Mouse (Mus musculus): ENCODE measurements around the gene Abca2.

Gene Abca2

GRCm38 (mm10) chr2:25492988-25493387 lies 64.5 kb downstream of the Abca2 start:
- DNase-seq (ENCODE audit: inconsistent age in 2 of 2, low spot score in 1 of 2) = peak; percentile 30 to 63

- peak in 1 of 2 experiments; percentile 17 for DNase-seq (ENCODE audit: inconsistent age in 2 of 2, low spot score in 1 of 2)
These were observed 65.0 kb downstream of the Abca2 start, which contains the start of gene Lcn12 for GRCm38 (mm10) chr2:25493476-25493961. TSS of gene Lcn12 (minus strand) at chr2:25493911.

- DNase-seq (ENCODE audit: inconsistent age in 2 of 2, low spot score in 1 of 2) = peak in 1 of 2 experiments; percentile 72
These were observed 68.0 kb downstream of the Abca2 start for GRCm38 (mm10) chr2:25496462-25496861.
